Mouse (Mus musculus) left cerebral cortex, adult 8-10 months (tissue): ENCODE data around the gene Hist1h1e. TPM values are rescaled to one million over a fixed set of nuclear protein-coding genes. Genes with fewer than 3 reads are reported as not detected.
"Not testable (repeated sequence)": the region's sequence is repeated elsewhere in the genome, so short reads cannot be mapped to it uniquely, and the experiment has no call there.

ENCODE experiments used
- DNase-seq, 2 experiments: peaks; one replicate each; pipeline ENCODE4 v3.0.0; 2022; ENCODE audit warnings: low spot score in 2 of 2
- microRNA-seq, 2 experiments: library from miRNA; unstranded; fragments of <30 nt; microRNA quantifications; one replicate each; pipeline ENCODE4 v1.2.0; 2022
- total RNA-seq, 4 experiments: library from RNA; stranded (reverse); gene quantifications; 2 replicates each; pipeline ENCODE4 v1.2.4; 2022

Hist1h1e gene
- total RNA-seq, 4 experiments from 2014 or later = 61.9 to 65.4 (median 62.5) TPM

- not testable (repeated sequence) for DNase-seq
Measured at GRCm38 (mm10) chr13:23573034-23573897, 49.1 kb downstream of the Hist1h1e start.

DNA sequence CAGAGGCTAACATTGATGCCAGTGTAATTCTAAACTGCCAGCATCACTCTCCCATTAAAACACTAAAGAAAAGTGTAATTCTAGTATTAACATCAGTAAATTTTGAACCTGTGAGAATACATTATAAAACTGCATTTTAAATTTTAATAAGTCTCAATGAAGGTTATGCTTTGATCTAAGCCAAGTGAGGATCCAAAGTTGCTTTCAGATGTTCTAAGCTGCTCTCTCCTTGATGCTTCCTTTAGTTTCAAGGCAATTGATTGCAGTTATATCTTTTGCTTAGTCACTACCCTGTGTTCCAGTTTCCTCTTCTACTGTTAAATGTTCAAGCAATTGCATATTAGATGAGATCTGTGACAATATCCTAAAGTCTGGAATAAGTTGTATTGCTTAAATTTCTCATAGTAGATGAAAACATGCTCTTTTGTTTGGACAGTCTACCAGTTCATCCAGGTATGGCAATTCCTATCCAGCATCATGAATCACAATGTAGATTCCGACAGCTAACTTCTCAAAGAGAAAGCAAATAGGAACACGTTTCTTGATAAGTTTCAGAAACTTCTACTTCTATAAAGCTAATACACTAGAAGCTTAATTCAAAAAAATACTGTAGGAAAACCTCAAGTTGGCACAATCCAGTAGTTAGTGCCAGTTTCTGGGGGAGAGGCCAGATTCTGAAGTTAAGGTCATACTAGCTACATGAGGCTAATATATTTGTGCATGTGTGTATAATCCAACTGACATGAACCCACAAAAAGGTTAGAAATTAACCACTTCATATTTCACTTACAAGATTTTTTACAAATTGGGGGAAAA lies 49.9 kb downstream of the Hist1h1e start:
- DNase-seq = no peak

- not testable (repeated sequence) for DNase-seq
Measured at GRCm38 (mm10) chr13:23571504-23572217, 50.7 kb downstream of the Hist1h1e start.

- DNase-seq = peak; percentile 68 to 74
Measured at GRCm38 (mm10) chr13:23571022-23571503, 51.3 kb downstream of the Hist1h1e start, which contains the start of the genes Hist1h2ae and Hist1h2bg. TSS of gene Hist1h2ae (minus strand) at chr13:23571220. TSS of gene Hist1h2bg (plus strand) at chr13:23571396.

Small RNA genes lying within 50 kb of the gene (microRNA-seq; reads per million reads assigned to microRNA genes)
- gene Gm44359 = 0 reads per million in 2 experiments
- gene Gm44394 = 0 reads per million in 2 experiments

Other genes starting within 250 kb of the Hist1h1e start
- 1 to 10 TPM; 8.1 to 9.3 (median 8.6) TPM for gene Abt1, start 198.7 kb downstream of the Hist1h1e start, total RNA-seq
- under 1 TPM in 2 of 4 experiments, not detected in 2; 0.09 to 0.13 TPM for gene Btn1a1, start 156.7 kb downstream of the Hist1h1e start, total RNA-seq
- 1 to 10 TPM in 2 of 4 experiments, under 1 TPM in 2; 0.63 to 1.1 (median 0.99) TPM for gene Btn2a2, start 133.7 kb downstream of the Hist1h1e start, total RNA-seq
- gene Hist1h4h, start 91.5 kb downstream of the Hist1h1e start, total RNA-seq = 100 to 1,000 TPM; 263 to 358 (median 294) TPM
- gene Hist1h2af, start 88.7 kb downstream of the Hist1h1e start, total RNA-seq = 10 to 100 TPM in 1 of 4 experiments, 1 to 10 TPM in 2, not detected in 1; 1.7 to 10.6 (median 3.0) TPM
- 1 to 10 TPM; 3.7 to 6.0 (median 4.2) TPM for gene Hist1h3g, start 87.1 kb downstream of the Hist1h1e start, total RNA-seq
- gene Hist1h2bh, start 79.2 kb downstream of the Hist1h1e start, total RNA-seq = 1 to 10 TPM in 2 of 4 experiments, under 1 TPM in 2; 0.84 to 1.6 (median 0.98) TPM
- 10 to 100 TPM; 15.3 to 21.8 (median 16.6) TPM for gene Hist1h3f, start 78.5 kb downstream of the Hist1h1e start, total RNA-seq
- 100 to 1,000 TPM; 153 to 191 (median 171) TPM for gene Hist1h4f, start 70.9 kb downstream of the Hist1h1e start, total RNA-seq
- gene Hist1h1d, start 69.3 kb downstream of the Hist1h1e start, total RNA-seq = 1 to 10 TPM; 3.4 to 4.2 (median 3.5) TPM
- gene Hist1h3e, start 60.2 kb downstream of the Hist1h1e start, total RNA-seq = 10 to 100 TPM; 43.6 to 61.8 (median 54.4) TPM
- gene Hist1h2ae, start 51.3 kb downstream of the Hist1h1e start, total RNA-seq = 1 to 10 TPM; 3.0 to 5.2 (median 4.7) TPM
- gene Hist1h2bg, start 51.2 kb downstream of the Hist1h1e start, total RNA-seq = 10 to 100 TPM; 60.3 to 72.4 (median 70.0) TPM
- gene Hist1h2bf, start 48.4 kb downstream of the Hist1h1e start, total RNA-seq = 10 to 100 TPM; 23.0 to 26.4 (median 24.2) TPM
- gene Hist1h2ad, start 48.2 kb downstream of the Hist1h1e start, total RNA-seq = 1 to 10 TPM; 1.3 to 6.6 (median 3.8) TPM
- gene Hist1h3d, start 46.8 kb downstream of the Hist1h1e start, total RNA-seq = 10 to 100 TPM in 2 of 4 experiments, 1 to 10 TPM in 2; 8.9 to 11.8 (median 10.0) TPM
- gene Hist1h4d, start 41.0 kb downstream of the Hist1h1e start, total RNA-seq = 100 to 1,000 TPM; 126 to 155 (median 139) TPM
- gene Hist1h2be, start 1.4 kb downstream of the Hist1h1e start, total RNA-seq = 1 to 10 TPM; 5.5 to 9.6 (median 7.2) TPM
- 1 to 10 TPM; 1.4 to 2.3 (median 1.9) TPM for gene Hist1h2ac, start 61.4 kb upstream of the Hist1h1e start, total RNA-seq
- 10 to 100 TPM; 26.9 to 40.2 (median 30.0) TPM for gene Hist1h2bc, start 61.6 kb upstream of the Hist1h1e start, total RNA-seq
- gene Hist1h1t, start 73.3 kb upstream of the Hist1h1e start, total RNA-seq = under 1 TPM in 1 of 4 experiments, not detected in 3; 0.41 TPM
- gene Hist1h4c, start 75.9 kb upstream of the Hist1h1e start, total RNA-seq = 100 to 1,000 TPM in 2 of 4 experiments, 10 to 100 TPM in 2; 87.8 to 116 (median 99.2) TPM
- gene Hfe, start 88.3 kb upstream of the Hist1h1e start, total RNA-seq = 1 to 10 TPM; 3.4 to 7.7 (median 4.6) TPM
- gene Hist1h1c, start 116.2 kb upstream of the Hist1h1e start, total RNA-seq = 10 to 100 TPM; 69.7 to 80.4 (median 72.8) TPM
- 1 to 10 TPM; 1.1 to 3.3 (median 2.8) TPM for gene Hist1h3c, start 123.0 kb upstream of the Hist1h1e start, total RNA-seq
- 10 to 100 TPM; 12.3 to 18.8 (median 16.3) TPM for gene Hist1h2bb, start 124.2 kb upstream of the Hist1h1e start, total RNA-seq
- 10 to 100 TPM; 18.4 to 30.4 (median 21.0) TPM for gene Hist1h2ab, start 128.6 kb upstream of the Hist1h1e start, total RNA-seq
- 10 to 100 TPM in 1 of 4 experiments, 1 to 10 TPM in 3; 5.3 to 12.2 (median 8.1) TPM for gene Hist1h3b, start 129.7 kb upstream of the Hist1h1e start, total RNA-seq
- gene Hist1h4b, start 134.5 kb upstream of the Hist1h1e start, total RNA-seq = 10 to 100 TPM; 53.3 to 70.8 (median 63.3) TPM
- 10 to 100 TPM; 43.4 to 63.5 (median 58.0) TPM for gene Hist1h4a, start 138.7 kb upstream of the Hist1h1e start, total RNA-seq
- 10 to 100 TPM; 33.9 to 55.0 (median 40.9) TPM for gene Hist1h3a, start 139.8 kb upstream of the Hist1h1e start, total RNA-seq
- gene Hist1h1a, start 141.1 kb upstream of the Hist1h1e start, total RNA-seq = 10 to 100 TPM; 29.7 to 32.8 (median 30.7) TPM
- gene Trim38, start 147.4 kb upstream of the Hist1h1e start, total RNA-seq = not detected
- not detected for gene Slc17a2, start 184.4 kb upstream of the Hist1h1e start, total RNA-seq
- gene Slc17a3, start 216.9 kb upstream of the Hist1h1e start, total RNA-seq = under 1 TPM in 1 of 4 experiments, not detected in 3; 0.25 TPM
- not detected for gene Slc17a1, start 245.2 kb upstream of the Hist1h1e start, total RNA-seq